Mouse (Mus musculus) frontal cortex, adult (tissue): ENCODE results near the gene Spata48.
A peak's percentile ranks its signal among the peaks of the same experiment; 100 is the strongest.

Source experiments
- ATAC-seq: cut with Nextera tagmentation; 2 replicates; pipeline ENCODE4 v1.9.2; 2017; ENCODE audit warnings: mild to moderate bottlenecking, moderate library complexity, mixed read lengths; ENCODE audit not compliant: low TSS enrichment

Gene Spata48

DNA sequence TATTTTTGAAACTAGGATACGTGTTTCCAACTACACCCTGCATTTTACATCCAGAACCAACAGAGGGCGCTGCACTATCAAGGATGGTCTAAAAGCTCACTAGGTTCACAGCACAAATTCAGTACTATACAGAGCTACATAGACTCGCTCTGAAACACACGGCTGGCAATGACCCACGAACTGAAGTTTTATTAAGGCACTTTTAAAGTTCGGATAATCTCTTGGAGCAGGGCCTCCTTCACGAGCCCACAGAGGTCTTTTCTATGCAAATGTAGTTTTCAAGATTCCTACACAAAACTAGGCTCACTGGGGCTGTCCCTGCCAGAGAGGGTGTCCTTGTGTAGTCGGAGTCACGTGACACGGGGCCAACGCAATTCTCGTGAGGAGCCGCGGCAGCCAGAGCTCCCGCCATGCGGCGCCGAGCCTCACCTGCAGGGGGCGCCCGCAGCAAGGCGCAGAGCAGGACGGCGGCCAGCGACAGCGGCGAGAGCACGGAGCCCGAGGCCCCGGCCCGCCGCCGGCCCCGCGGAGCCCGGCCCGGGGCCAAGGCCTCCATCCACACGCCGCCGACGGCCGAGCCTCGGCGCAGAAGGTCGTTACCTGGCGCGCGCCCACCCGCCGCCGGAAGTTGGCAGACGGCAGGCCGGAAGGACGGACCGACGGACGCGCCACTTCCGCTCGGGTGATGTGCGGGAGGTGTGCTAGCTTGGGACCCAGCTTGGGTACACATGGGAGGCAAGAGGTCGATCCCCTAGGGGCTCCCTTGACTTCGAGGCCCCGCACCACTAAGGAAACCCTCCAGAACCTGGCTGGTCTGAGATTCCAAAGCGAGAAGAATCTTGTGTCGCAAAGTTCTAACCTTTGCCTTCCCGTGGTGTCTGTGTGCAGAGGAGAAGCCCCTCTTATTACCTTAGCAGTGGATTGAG is at the start of gene Spata48, which contains the start of gene Zpbp:
Gene Spata48 (plus strand): TSS at position 460 of the 926 bp plus-strand sequence.
Gene Zpbp (minus strand): TSS at position 774 of the 926 bp plus-strand sequence.
- ATAC-seq: peak; percentile 97

DNA sequence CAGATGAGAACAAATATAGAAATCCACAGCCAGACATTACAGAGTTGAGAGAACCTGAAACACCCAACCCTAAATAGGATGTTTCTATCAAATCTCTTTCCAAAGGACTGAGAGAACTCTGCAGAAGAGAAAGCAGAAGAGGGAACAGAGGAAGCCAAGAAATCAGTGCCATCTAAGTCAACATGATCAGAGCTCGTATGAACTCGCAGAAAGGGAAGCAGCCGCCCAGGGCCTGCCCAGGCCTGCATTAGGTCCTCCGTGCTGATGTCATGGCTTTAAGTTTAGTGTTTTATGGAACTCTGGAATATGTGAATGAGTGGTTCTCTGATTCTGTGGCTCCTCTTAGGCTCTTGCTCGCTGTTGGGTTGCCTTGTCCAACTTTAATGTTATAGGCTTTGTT is 47.7 kb upstream of the Spata48 start:
- no peak for ATAC-seq

- no peak for ATAC-seq
Measured at GRCm38 (mm10) chr11:11417356-11417755, 44.5 kb upstream of the Spata48 start.

GRCm38 (mm10) chr11:11455037-11455436 is 6.9 kb upstream of the Spata48 start:
- ATAC-seq: peak; percentile 83

DNA sequence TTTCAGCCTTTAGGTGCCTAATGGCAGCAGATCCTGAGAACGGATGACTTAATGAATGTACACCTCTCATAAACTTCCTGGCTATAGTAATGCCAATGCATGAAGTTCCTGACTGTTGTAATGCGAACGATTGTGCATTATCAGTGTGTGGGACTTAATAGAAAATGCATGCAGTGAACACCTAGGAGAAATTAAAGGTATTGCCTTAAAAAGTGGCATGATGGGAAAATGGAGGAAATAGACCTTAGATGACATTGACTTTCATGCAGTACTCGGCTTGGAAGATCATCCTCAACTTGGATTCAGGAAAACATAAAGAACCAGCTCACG is 632 bp downstream of the Spata48 start:
- ATAC-seq: no peak

- no peak for ATAC-seq
Measured at GRCm38 (mm10) chr11:11468924-11469323, 7.0 kb downstream of the Spata48 start.

DNA sequence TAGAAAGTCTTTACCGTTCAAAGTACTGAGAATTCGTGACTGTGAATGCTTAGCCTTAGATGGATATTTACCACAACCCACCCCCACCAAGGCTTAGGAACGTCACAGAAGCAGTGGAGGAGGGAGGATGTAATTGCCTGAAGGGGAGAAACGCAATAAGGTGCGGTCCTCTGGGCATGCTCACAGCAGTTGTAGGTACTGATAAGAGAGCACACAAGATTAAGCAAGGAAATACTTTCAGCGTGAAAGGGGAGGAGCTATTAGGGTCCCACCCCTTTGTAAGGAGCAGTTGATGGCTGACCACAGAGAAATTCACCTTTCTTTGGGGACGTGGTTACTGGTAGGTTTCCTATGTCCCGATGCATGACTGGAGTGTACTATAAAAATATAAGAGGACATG is 22.5 kb downstream of the Spata48 start:
- no peak for ATAC-seq

- no peak for ATAC-seq
Measured at GRCm38 (mm10) chr11:11492044-11492443, 30.1 kb downstream of the Spata48 start.

- no peak for ATAC-seq
Measured at GRCm38 (mm10) chr11:11495697-11496096, 33.8 kb downstream of the Spata48 start.

DNA sequence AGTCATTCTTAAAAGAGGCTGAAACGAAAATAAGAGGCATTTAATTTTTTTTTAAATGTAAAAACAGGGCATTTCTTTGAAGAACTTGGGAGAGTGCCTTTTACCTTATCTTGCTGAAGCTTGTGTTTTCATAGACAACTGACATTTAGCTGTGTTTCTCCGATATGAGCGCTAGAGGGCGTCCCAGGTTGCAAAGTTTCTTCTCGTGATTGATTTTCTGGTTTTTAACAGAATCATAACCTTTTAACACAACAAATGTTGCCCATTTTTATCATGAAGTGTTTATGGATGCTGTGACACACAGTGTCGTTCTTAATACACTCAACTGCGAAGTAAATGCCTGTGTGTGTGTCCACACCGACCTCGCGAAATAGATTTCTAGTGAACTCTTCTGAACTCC is 38.0 kb downstream of the Spata48 start:
- no peak for ATAC-seq

GRCm38 (mm10) chr11:11506187-11506586 is 44.3 kb downstream of the Spata48 start:
- no peak for ATAC-seq

- ATAC-seq: no peak
Measured at GRCm38 (mm10) chr11:11509413-11509812, 47.5 kb downstream of the Spata48 start.

DNA sequence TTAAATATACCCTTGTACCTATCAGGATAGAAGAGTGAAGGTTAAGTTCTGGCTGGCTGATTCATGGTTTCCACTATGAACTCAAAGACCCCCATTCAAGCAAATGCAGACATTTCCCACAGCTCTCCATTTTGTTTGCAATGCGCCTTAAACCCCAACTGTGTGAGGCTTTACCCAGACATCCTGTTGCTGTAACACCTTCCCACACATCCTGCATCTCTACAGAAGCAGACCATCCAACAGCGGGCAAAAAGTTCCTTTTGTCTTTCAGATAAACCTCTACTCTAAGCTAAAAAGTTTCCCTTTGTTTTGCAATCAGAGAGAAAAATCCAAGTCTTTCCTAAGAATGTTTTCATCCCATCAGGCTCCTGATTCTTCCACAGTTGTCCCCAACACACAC is 50.2 kb downstream of the Spata48 start:
- no peak for ATAC-seq

DNA sequence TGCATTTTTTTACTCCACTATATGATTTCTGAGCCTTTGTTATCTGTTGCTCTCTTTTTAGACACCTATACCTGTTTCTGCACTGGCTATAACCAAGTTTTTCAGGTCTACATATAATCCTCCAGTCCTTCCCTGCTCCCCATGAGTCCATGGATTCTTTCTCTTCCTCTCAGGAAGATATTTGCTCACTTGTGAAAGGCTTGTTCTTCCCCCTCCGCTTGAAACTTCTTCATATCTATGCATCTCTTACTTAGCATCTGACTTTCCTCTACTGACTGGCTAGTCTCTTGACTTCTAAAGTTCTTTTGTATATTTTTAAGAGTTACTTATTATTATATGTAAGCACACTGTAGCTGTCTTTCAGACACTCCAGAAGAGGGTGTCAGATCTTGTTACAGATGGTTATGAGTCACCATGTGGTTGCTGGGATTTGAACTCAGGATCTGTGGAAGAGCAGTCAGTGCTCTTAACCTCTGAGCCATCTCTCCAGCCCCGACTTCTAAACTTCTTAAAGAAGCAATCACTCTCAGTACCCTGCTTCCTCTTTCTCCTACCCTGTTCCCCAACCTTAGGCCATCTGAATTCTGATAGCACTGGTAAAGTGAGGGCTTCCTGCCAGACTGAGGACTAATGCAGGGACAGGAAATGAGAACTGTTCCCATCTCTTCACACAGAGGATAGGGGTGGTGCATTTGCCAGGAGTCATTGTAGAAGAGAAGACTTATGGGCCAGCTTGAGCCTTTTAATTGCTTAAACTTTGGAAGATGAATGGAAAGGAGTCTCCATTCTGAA is 51.3 kb downstream of the Spata48 start:
- ATAC-seq: no peak

DNA sequence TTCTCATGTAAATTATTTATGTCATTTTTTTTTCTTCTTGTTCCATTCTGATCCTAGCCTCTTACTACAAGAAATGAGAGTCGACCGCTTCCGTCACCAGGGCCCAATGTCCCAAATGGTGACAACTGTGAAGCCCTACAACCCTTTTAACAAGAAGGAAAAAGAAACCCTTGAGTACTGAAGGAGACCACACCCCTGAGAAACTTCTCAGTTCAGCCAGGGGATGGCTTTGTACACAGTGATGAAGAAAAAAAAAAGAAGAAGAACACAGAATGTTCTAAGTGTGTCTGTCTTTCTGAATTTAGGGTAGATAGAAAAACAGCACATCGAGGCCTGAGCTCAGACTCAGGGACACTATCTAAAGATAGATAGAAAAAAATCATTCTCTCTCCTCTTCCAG is 53.0 kb downstream of the Spata48 start:
- ATAC-seq: no peak

GRCm38 (mm10) chr11:11517781-11518435 is 56.0 kb downstream of the Spata48 start:
- no peak for ATAC-seq

DNA sequence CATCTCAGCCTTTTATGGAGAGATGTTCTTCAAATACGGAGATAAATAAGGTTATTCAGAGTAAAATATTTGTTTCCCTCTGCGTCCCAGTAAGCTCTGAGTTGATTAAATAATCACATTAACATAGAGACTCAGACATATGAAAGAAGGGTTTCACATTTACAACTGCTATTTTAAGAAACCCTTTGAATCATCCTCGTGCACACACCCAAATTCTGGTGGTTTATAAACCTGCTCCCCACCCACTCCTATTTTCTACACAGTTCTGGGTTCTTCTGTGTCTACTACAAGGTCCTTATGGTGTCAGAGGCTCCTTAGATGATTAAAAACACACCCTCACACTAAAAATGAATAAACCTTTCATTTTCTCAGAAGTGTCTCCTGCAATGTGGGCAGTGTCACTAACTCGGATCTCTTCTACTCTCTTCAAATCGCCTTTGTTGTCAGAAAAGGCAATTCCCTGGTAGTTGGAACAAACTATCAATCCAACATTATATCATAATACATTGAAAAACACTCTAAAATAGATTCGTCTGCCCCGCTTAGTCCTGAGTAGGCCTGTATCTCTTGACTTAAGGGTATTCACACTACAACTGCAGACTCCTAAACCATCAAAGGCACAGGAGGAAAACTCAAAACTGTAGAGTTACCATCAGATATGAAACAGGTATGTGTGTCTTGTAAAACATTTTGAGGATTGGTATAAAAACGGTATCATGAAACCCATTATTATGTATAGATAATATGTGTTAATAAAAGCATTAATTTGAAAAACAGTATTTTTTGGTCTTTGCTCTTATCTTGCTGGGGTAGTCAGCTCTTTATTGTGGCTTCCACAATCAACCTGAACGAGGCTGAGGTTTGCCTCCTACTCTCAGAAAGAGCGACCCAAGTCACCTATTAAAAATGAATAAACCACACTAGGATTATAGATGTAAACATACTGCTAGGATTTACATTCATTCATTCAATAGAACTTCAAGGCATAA is 57.7 kb downstream of the Spata48 start:
- ATAC-seq: 0 out of 2 replicates have a peak, but pooled peaks have one; percentile 31

- no peak for ATAC-seq
Measured at GRCm38 (mm10) chr11:11521908-11522441, 60.1 kb downstream of the Spata48 start.

DNA sequence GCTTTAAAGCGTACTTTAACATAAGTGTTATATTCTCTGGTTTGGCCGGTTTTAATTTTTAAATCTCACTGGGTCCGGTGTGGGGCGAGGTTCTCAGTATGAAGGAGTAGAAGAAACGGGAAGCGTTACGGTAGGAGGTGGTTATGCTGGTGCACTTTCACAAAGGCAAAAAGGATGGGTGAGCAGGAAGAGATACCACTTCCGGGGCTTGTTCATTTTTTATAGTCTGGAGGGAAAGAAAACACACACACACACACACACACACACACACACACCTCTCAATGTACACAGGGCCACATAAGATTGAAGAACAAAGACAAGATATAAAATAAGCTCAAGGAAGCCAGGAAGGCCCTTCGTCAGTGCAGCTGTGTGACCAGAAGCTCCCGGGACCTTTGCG is 66.9 kb downstream of the Spata48 start:
- ATAC-seq: peak; percentile 93

DNA sequence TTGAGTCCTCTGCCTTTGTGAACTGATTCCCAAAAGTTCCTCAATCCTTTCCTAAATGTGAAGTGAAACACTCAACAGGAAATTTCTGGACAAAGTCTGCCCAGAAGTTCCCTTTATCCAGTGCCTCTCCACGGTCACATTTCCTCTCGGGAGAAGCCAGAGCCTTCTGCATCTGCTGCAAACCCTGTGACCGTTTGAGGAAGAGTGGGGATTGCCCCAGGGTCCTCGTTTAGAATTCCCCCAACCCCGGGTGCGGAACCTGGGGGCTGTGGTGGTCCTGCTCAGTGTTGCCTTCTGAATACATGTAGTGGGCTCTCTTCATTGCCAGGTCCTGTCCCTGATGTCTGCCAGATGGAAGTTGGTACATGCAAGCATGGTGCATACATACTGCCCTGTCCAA is 67.3 kb downstream of the Spata48 start:
- no peak for ATAC-seq

- ATAC-seq: no peak
Measured at GRCm38 (mm10) chr11:11530126-11530525, 68.2 kb downstream of the Spata48 start.
